Mouse (Mus musculus) liver, adult 2 months (tissue): ENCODE measurements around the gene Lats1. TPM values are rescaled to one million over a fixed set of nuclear protein-coding genes. Genes with fewer than 3 reads are reported as not detected.

Experiments used
- DNase-seq: peaks from one replicate; pipeline ENCODE4 v3.0.0-alpha.2; 2011; ENCODE audit warnings: low read depth, low spot score; ENCODE audit errors: extremely low read depth
- H3K27ac ChIP-seq: fragments of 200-500 bp; replicated peaks from 2 replicates; pipeline ENCODE4 v1.5.1; 2012; ENCODE audit warnings: low read depth, mild to moderate bottlenecking, control low read depth, inconsistent platforms, low read length; ENCODE audit not compliant: insufficient read depth
- H3K27me3 ChIP-seq: fragments of 200-500 bp; 2 replicates; pipeline ENCODE4 v1.6.1; 2012; ENCODE audit warnings: mild to moderate bottlenecking, moderate library complexity, low read length, inconsistent platforms; ENCODE audit not compliant: control insufficient read depth, insufficient read depth
- H3K36me3 ChIP-seq: fragments of 200-500 bp; 2 replicates; pipeline ENCODE4 v1.6.1; 2012; ENCODE audit warnings: low read length, inconsistent platforms; ENCODE audit not compliant: control insufficient read depth, insufficient read depth
- H3K4me1 ChIP-seq: fragments of 200-500 bp; 2 replicates; pipeline ENCODE4 v1.6.1; 2011; ENCODE audit warnings: low read length; ENCODE audit not compliant: control insufficient read depth, insufficient read depth
- H3K4me3 ChIP-seq: fragments of 200-500 bp; 2 replicates; pipeline ENCODE4 v1.5.1; 2011; ENCODE audit warnings: low read depth, mild to moderate bottlenecking, control low read depth, low read length, moderate library complexity; ENCODE audit not compliant: insufficient read depth
- H3K79me2 ChIP-seq: fragments of 200-500 bp; 2 replicates; pipeline ENCODE4 v1.6.1; 2012; ENCODE audit warnings: inconsistent platforms, mild to moderate bottlenecking, low read length, moderate library complexity; ENCODE audit not compliant: control insufficient read depth, insufficient read depth
- H3K9ac ChIP-seq: fragments of 200-500 bp; 2 replicates; pipeline ENCODE4 v1.6.1; 2012; ENCODE audit warnings: low read depth, mild to moderate bottlenecking, control low read depth, inconsistent platforms, low read length
- CTCF ChIP-seq: fragments of 200-500 bp; IDR thresholded peaks from 2 replicates; pipeline ENCODE4 v1.5.1; 2011; ENCODE audit warnings: low read depth, low read length, control low read depth
- POLR2A ChIP-seq: fragments of 200-500 bp; IDR thresholded peaks from 2 replicates; pipeline ENCODE4 v1.6.1; 2011; ENCODE audit warnings: low read length, control low read depth; ENCODE audit not compliant: insufficient read depth; ENCODE audit errors: extremely low read depth
- WGBS: fragments of 180-500 bp; shearing (Covaris S2); methylation state at CpG from one replicate; pipeline ENCODE4 v1.1.7; 2018; 5-methylcytosine and 5-hydroxymethylcytosine counted together
- polyA plus RNA-seq: library from polyadenylated mRNA; depleted of rRNA; stranded (reverse); fragments of >200 nt; gene quantifications from 2 replicates; pipeline ENCODE4 v1.2.3, GENCODE M21; 2012
- total RNA-seq: library from RNA; depleted of rRNA; stranded (reverse); fragments of >200 nt; gene quantifications from 2 replicates; pipeline ENCODE4 v1.2.3, GENCODE M21; 2014

Lats1 gene
- total and polyA plus RNA-seq, 2 experiments: 6.9 to 9.9 TPM

DNA sequence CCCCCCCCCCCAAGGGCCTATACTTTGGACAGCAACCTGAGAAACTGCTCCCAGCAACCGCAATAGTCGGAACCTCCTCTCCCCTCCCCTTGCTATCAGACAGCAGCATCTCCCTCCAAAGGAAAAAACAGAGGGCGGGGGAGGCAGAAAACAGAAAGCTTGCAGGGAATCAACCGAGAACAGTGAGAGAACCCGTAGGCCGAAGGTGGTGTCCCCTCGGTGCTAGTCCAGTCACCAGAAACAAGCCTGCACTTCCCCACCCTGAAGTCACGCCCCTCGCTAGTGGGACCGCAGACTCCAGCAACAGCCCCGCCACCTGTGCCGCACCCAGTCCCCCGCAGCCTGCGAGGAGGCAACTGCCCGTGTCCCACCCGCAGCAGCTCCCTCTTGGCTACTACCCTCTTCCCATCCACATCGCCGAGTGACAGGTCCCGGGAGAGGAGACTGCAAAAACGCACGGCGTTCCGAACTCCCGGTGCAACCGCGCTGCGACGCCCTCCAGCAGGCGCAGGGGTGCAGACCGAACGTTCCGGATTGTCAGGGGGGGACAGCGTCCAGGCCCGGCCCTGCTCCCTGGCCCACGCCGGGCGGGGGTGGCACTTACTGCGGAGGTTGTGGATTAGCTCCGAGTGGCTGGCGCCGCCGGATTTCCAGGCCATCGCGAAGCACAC is 18.4 kb upstream of the Lats1 start:
- H3K9ac ChIP-seq: peak overlapping the region; percentile 86
- peaks cover 11% of the 10 kb centered on the region; the same call in 1 of the 2 replicates for H3K4me1 ChIP-seq
- H3K27ac ChIP-seq: peak overlapping the region; percentile 42
- H3K27me3 ChIP-seq: no peaks in the 10 kb centered on the region
- H3K4me3 ChIP-seq: peak overlapping the region; percentile 80
- TF ChIP-seq CTCF: no peak
- TF ChIP-seq POLR2A: no peak
- no peaks in the 10 kb centered on the region for H3K36me3 ChIP-seq
- peak; percentile 23 for DNase-seq
- H3K79me2 ChIP-seq: peaks cover 19% of the 10 kb centered on the region; the same call in 1 of the 2 replicates
- WGBS: under 1% methylated on average over 44 of the region's 44 CpGs

DNA sequence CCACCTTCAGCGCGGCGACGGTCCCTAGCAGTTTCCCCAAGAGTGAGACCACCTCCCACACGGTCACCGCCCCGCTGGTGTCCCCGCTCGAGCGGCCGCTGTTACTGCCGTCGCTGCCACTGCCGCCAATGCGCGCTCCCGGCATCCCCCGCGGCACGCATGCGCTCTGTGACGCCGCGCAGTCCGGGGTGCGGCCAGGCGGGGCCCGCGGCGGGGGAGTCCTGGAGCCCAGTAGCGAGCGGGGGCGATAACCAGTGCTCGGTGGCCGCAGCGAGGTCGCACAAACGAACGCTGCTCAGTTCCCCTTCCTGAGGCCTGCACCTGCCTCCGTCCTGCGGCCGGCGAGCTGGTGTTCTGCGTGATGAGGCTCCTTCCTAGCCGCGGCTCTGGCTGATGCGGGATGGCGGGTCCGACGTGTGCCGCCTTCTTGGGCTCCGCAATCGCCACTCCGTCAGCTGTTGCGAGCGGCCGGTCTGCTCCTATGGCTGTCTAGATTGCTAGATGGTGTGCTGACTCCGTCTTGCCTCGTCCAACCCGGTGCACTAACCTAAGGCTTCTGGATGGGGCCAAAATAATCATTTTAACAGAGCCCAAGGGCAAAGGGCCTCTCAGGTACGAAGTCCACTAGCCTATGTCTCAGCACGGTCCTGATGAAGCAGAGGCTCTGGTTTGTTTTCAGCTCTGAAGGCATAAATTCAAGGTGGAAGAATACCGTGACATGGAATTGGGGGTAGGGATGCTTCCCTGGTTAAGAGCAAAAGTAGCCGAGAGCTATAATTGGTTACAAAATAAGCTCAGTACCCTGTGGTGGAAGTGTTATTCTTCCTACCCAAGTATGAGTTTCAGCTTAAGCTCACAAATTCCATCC is 17.6 kb upstream of the Lats1 start:
- peak overlapping the region; percentile 85 for H3K27ac ChIP-seq
- H3K4me3 ChIP-seq: peak overlapping the region; percentile 80
- H3K36me3 ChIP-seq: no peaks in the 10 kb centered on the region
- TF ChIP-seq POLR2A (peak; percentile 46; the same call in 1 of the 2 replicates), CTCF (no peak)
- WGBS: under 1% methylated on average over 64 of the region's 64 CpGs
- H3K79me2 ChIP-seq: peaks cover 14% of the 10 kb centered on the region; the same call in 1 of the 2 replicates
- peak; percentile 96 for DNase-seq
- peaks cover 14% of the 10 kb centered on the region; the same call in 1 of the 2 replicates for H3K4me1 ChIP-seq
- peak overlapping the region; percentile 86 for H3K9ac ChIP-seq
- no peaks in the 10 kb centered on the region for H3K27me3 ChIP-seq

DNA sequence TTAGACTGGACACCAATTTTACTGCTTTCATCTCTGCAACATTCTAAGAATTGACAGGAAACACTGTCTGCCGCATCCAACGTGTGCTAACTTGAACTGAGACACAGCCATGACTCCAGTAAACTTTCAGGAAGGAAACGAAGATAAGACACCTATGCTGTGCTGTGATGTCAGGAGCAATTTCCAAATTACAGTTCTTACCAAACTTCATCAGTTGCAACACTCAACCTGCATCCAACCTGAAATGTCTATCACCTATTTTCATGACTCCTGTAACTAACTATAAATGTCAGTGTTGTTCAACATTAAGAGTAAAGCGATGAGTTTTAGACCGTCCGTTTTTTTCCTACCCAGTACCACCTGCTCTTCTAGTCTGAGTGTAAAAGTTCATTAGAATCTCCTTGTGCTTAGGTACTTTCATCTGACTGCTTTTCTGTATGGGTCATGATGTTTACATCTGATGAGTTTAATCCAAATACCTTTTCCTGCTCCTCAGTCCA is 16.9 kb upstream of the Lats1 start:
- Histone ChIP-seq H3K27ac (peak overlapping the region; percentile 85), H3K9ac (peak overlapping the region; percentile 86), H3K4me1 (peaks cover 14% of the 10 kb centered on the region; the same call in 1 of the 2 replicates), H3K27me3 (no peaks in the 10 kb centered on the region), H3K4me3 (peak overlapping the region; percentile 80), H3K79me2 (peaks cover 10% of the 10 kb centered on the region; the same call in 1 of the 2 replicates), H3K36me3 (no peaks in the 10 kb centered on the region)
- 22% methylated on average over 6 of the region's 6 CpGs for WGBS
- TF ChIP-seq POLR2A (no peak), CTCF (no peak)
- DNase-seq: peak; percentile 69

DNA sequence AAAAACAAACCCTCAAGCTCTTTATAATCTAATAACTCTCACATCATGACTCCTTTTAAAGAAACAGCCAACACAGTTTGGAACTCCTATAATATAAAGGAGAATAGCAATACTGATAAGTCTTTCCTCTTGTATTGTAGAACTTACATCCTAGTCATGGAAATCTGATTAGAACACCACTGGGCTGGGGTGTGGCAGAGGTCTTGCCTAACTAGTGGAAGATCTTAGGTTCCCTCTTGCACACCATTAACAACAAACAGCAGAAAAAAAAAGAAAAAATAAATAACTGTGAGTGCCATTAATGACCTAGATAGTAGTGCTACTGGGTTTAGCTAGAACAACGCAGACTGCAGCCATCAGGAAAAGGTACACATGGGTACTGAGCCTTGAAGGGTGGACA is 16.1 kb upstream of the Lats1 start:
- no peak for TF ChIP-seq POLR2A
- TF ChIP-seq CTCF: no peak
- H3K36me3 ChIP-seq: no peaks in the 10 kb centered on the region
- no peak overlapping the region for H3K4me3 ChIP-seq
- WGBS: 86% methylated on average over 1 of the region's 1 CpGs
- H3K27me3 ChIP-seq: no peaks in the 10 kb centered on the region
- peaks cover 14% of the 10 kb centered on the region; the same call in 1 of the 2 replicates for H3K4me1 ChIP-seq
- DNase-seq: no peak
- H3K79me2 ChIP-seq: peaks cover 8% of the 10 kb centered on the region; the same call in 1 of the 2 replicates
- H3K27ac ChIP-seq: peak overlapping the region; percentile 51
- H3K9ac ChIP-seq: no peak overlapping the region

DNA sequence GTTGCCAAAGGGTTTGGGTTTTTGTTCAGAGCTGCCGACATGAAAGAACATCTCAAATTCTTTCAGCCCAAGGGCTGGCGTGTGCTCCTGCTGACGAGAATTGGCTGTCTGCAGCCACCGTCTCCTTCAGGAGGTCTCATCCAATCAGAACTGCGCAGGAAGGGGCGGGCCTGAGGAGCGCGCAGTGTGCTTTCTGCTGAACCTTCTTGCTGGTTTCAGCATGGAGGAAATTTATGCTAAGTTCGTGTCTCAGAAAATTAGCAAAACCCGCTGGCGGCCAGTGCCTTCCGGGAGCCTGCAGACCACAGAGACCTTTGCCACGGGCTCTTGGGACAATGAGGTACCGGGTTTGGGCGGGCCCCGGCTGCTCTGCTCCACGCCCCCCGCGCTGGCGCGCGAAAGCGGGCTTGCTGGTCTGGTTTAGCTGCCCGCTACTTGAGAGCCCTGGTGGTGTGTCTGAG is 13.6 kb upstream of the Lats1 start, which contains the start of gene Nup43:
Nup43 (plus strand) TSS at position 162 of the 461 bp plus-strand sequence.
- WGBS: under 1% methylated on average over 24 of the region's 24 CpGs
- Histone ChIP-seq H3K79me2 (peaks cover 6% of the 10 kb centered on the region; the same call in 1 of the 2 replicates), H3K4me3 (peak within 1 kb of the TSS; percentile 79), H3K9ac (peak within 1 kb of the TSS; percentile 68), H3K27me3 (no peaks in the 10 kb centered on the region), H3K27ac (peak within 1 kb of the TSS; percentile 41; the same call in 1 of the 2 replicates), H3K4me1 (peaks cover 9% of the 10 kb centered on the region; the same call in 1 of the 2 replicates), H3K36me3 (peaks cover 1% of the 10 kb centered on the region; the same call in 1 of the 2 replicates)
- peak; percentile 82 for DNase-seq
- TF ChIP-seq CTCF: no peak
- no peak for TF ChIP-seq POLR2A
